Mouse (Mus musculus): ENCODE data around the gene Adcy9.

Adcy9 gene

GRCm38 (mm10) chr16:4333788-4334187, 86.5 kb downstream of the Adcy9 start:
- no peak overlapping the region for H3K4me3 ChIP-seq (replicated peaks; ENCODE audit: low read length)
- TF ChIP-seq NANOG (IDR thresholded peaks at IDR 0.05; ENCODE audit: borderline replicate concordance, low read length): no peak
- no peak for TF ChIP-seq CTCF (conservative IDR thresholded peaks at IDR 0.05; ENCODE audit: low read length)
- no peak for TF ChIP-seq POU5F1 (IDR thresholded peaks at IDR 0.05; ENCODE audit: borderline replicate concordance, low read length)
- no peaks in the 10 kb centered on the region for H3K27me3 ChIP-seq (ENCODE audit: insufficient read depth, low read length)
- H3K9me3 ChIP-seq (ENCODE audit: low read length): no peaks in the 10 kb centered on the region
- peaks cover 17% of the 10 kb centered on the region for H3K4me1 ChIP-seq (replicated peaks; ENCODE audit: low read depth, low read length)
- no peaks in the 10 kb centered on the region for H3K36me3 ChIP-seq (ENCODE audit: insufficient read depth, low read length)

- Histone ChIP-seq H3K36me3 (ENCODE audit: insufficient read depth, low read length) (no peaks in the 10 kb centered on the region), H3K4me3 (replicated peaks; ENCODE audit: low read length) (no peak overlapping the region), H3K27me3 (ENCODE audit: insufficient read depth, low read length) (no peaks in the 10 kb centered on the region), H3K9me3 (ENCODE audit: low read length) (no peaks in the 10 kb centered on the region), H3K4me1 (replicated peaks; ENCODE audit: low read depth, low read length) (peaks cover 17% of the 10 kb centered on the region)
- no peak for TF ChIP-seq NANOG (IDR thresholded peaks at IDR 0.05; ENCODE audit: borderline replicate concordance, low read length)
- TF ChIP-seq POU5F1 (IDR thresholded peaks at IDR 0.05; ENCODE audit: borderline replicate concordance, low read length): no peak
- no peak for TF ChIP-seq CTCF (conservative IDR thresholded peaks at IDR 0.05; ENCODE audit: low read length)
Measured at GRCm38 (mm10) chr16:4333371-4333770, 86.9 kb downstream of the Adcy9 start.

GRCm38 (mm10) chr16:4327081-4327480, 93.2 kb downstream of the Adcy9 start:
- H3K4me3 ChIP-seq (replicated peaks; ENCODE audit: low read length): no peak overlapping the region
- H3K4me1 ChIP-seq (replicated peaks; ENCODE audit: low read depth, low read length): peaks cover 6% of the 10 kb centered on the region
- H3K27me3 ChIP-seq (ENCODE audit: insufficient read depth, low read length): no peaks in the 10 kb centered on the region
- H3K9me3 ChIP-seq (ENCODE audit: low read length): no peaks in the 10 kb centered on the region
- no peak for TF ChIP-seq NANOG (IDR thresholded peaks at IDR 0.05; ENCODE audit: borderline replicate concordance, low read length)
- TF ChIP-seq POU5F1 (IDR thresholded peaks at IDR 0.05; ENCODE audit: borderline replicate concordance, low read length): no peak
- TF ChIP-seq CTCF (conservative IDR thresholded peaks at IDR 0.05; ENCODE audit: low read length): no peak
- no peaks in the 10 kb centered on the region for H3K36me3 ChIP-seq (ENCODE audit: insufficient read depth, low read length)

GRCm38 (mm10) chr16:4325801-4326200, 94.5 kb downstream of the Adcy9 start:
- Histone ChIP-seq H3K27me3 (ENCODE audit: insufficient read depth, low read length) (no peaks in the 10 kb centered on the region), H3K4me3 (replicated peaks; ENCODE audit: low read length) (no peak overlapping the region), H3K36me3 (ENCODE audit: insufficient read depth, low read length) (no peaks in the 10 kb centered on the region), H3K4me1 (replicated peaks; ENCODE audit: low read depth, low read length) (no peaks in the 10 kb centered on the region), H3K9me3 (ENCODE audit: low read length) (no peaks in the 10 kb centered on the region)
- TF ChIP-seq CTCF (conservative IDR thresholded peaks at IDR 0.05; ENCODE audit: low read length) (no peak), POU5F1 (IDR thresholded peaks at IDR 0.05; ENCODE audit: borderline replicate concordance, low read length) (no peak), NANOG (IDR thresholded peaks at IDR 0.05; ENCODE audit: borderline replicate concordance, low read length) (no peak)

GRCm38 (mm10) chr16:4324967-4325366, 95.3 kb downstream of the Adcy9 start:
- no peak overlapping the region for H3K4me3 ChIP-seq (replicated peaks; ENCODE audit: low read length)
- no peaks in the 10 kb centered on the region for H3K36me3 ChIP-seq (ENCODE audit: insufficient read depth, low read length)
- no peaks in the 10 kb centered on the region for H3K4me1 ChIP-seq (replicated peaks; ENCODE audit: low read depth, low read length)
- H3K27me3 ChIP-seq (ENCODE audit: insufficient read depth, low read length): no peaks in the 10 kb centered on the region
- TF ChIP-seq CTCF (conservative IDR thresholded peaks at IDR 0.05; ENCODE audit: low read length): no peak
- no peak for TF ChIP-seq POU5F1 (IDR thresholded peaks at IDR 0.05; ENCODE audit: borderline replicate concordance, low read length)
- TF ChIP-seq NANOG (IDR thresholded peaks at IDR 0.05; ENCODE audit: borderline replicate concordance, low read length): no peak
- no peaks in the 10 kb centered on the region for H3K9me3 ChIP-seq (ENCODE audit: low read length)

- Histone ChIP-seq H3K9me3 (ENCODE audit: low read length) (no peaks in the 10 kb centered on the region), H3K36me3 (ENCODE audit: insufficient read depth, low read length) (no peaks in the 10 kb centered on the region), H3K27me3 (ENCODE audit: insufficient read depth, low read length) (no peaks in the 10 kb centered on the region), H3K4me3 (replicated peaks; ENCODE audit: low read length) (no peak overlapping the region), H3K4me1 (replicated peaks; ENCODE audit: low read depth, low read length) (no peaks in the 10 kb centered on the region)
- TF ChIP-seq CTCF (conservative IDR thresholded peaks at IDR 0.05; ENCODE audit: low read length) (no peak), NANOG (IDR thresholded peaks at IDR 0.05; ENCODE audit: borderline replicate concordance, low read length) (no peak), POU5F1 (IDR thresholded peaks at IDR 0.05; ENCODE audit: borderline replicate concordance, low read length) (no peak)
Measured at GRCm38 (mm10) chr16:4320856-4321255, 99.4 kb downstream of the Adcy9 start.

- Histone ChIP-seq H3K9me3 (ENCODE audit: low read length) (no peaks in the 10 kb centered on the region), H3K4me3 (replicated peaks; ENCODE audit: low read length) (no peak overlapping the region), H3K4me1 (replicated peaks; ENCODE audit: low read depth, low read length) (0 out of 2 replicates have a peak, but pooled peaks cover 3% of the 10 kb centered on the region), H3K27me3 (ENCODE audit: insufficient read depth, low read length) (no peaks in the 10 kb centered on the region), H3K36me3 (ENCODE audit: insufficient read depth, low read length) (no peaks in the 10 kb centered on the region)
- TF ChIP-seq CTCF (conservative IDR thresholded peaks at IDR 0.05; ENCODE audit: low read length) (no peak), POU5F1 (IDR thresholded peaks at IDR 0.05; ENCODE audit: borderline replicate concordance, low read length) (no peak), NANOG (IDR thresholded peaks at IDR 0.05; ENCODE audit: borderline replicate concordance, low read length) (no peak)
Measured at GRCm38 (mm10) chr16:4318001-4318526, 102.2 kb downstream of the Adcy9 start.

GRCm38 (mm10) chr16:4316094-4316474, 104.2 kb downstream of the Adcy9 start:
- Histone ChIP-seq H3K36me3 (ENCODE audit: insufficient read depth, low read length) (no peaks in the 10 kb centered on the region), H3K4me1 (replicated peaks; ENCODE audit: low read depth, low read length) (0 out of 2 replicates have a peak, but pooled peaks cover 3% of the 10 kb centered on the region), H3K27me3 (ENCODE audit: insufficient read depth, low read length) (no peaks in the 10 kb centered on the region), H3K9me3 (ENCODE audit: low read length) (no peaks in the 10 kb centered on the region), H3K4me3 (replicated peaks; ENCODE audit: low read length) (no peak overlapping the region)
- TF ChIP-seq NANOG (IDR thresholded peaks at IDR 0.05; ENCODE audit: borderline replicate concordance, low read length): no peak
- peak; percentile 89 for TF ChIP-seq CTCF (conservative IDR thresholded peaks at IDR 0.05; ENCODE audit: low read length)
- no peak for TF ChIP-seq POU5F1 (IDR thresholded peaks at IDR 0.05; ENCODE audit: borderline replicate concordance, low read length)

Data from E14TG2a.4 (cell line).